Mouse (Mus musculus) neural tube, embryonic 14.5 days (tissue): ENCODE data around the gene Rfc1. TPM values are rescaled to one million over a fixed set of nuclear protein-coding genes. Genes with fewer than 3 reads are reported as not detected.
A peak's percentile ranks its signal among the peaks of the same experiment; 100 is the strongest.

Source experiments
- ATAC-seq: fragments of 200-750 bp; cut with Nextera tagmentation; 2 replicates; pipeline ENCODE4 v1.8.0; 2017; ENCODE audit warnings: low read depth, mild to moderate bottlenecking, moderate TSS enrichment, moderate library complexity
- H3K27ac ChIP-seq: fragments of 300-500 bp; sonication (generic); 2 replicates; pipeline ENCODE4 v1.5.1; 2014; ENCODE audit warnings: low read depth, mild to moderate bottlenecking, control low read depth, low read length, moderate library complexity, mixed read lengths
- H3K27me3 ChIP-seq: fragments of 300-500 bp; sonication (generic); 2 replicates; pipeline ENCODE4 v1.6.1; 2014; ENCODE audit warnings: low read length; ENCODE audit not compliant: control insufficient read depth, insufficient read depth
- H3K36me3 ChIP-seq: fragments of 300-500 bp; sonication (generic); 2 replicates; pipeline ENCODE4 v1.6.1; 2014; ENCODE audit warnings: low read length, mixed read lengths; ENCODE audit not compliant: control insufficient read depth, insufficient read depth
- H3K4me1 ChIP-seq: fragments of 300-500 bp; sonication (generic); 2 replicates; pipeline ENCODE4 v1.6.1; 2014; ENCODE audit warnings: low read length; ENCODE audit not compliant: control insufficient read depth, insufficient read depth
- H3K4me2 ChIP-seq: fragments of 300-500 bp; sonication (generic); 2 replicates; pipeline ENCODE4 v1.6.1; 2014; ENCODE audit warnings: mild to moderate bottlenecking, low read depth, low read length, control low read depth
- H3K4me3 ChIP-seq: fragments of 300-500 bp; sonication (generic); 2 replicates; pipeline ENCODE4 v1.5.1; 2014; ENCODE audit warnings: low read depth, low read length, control low read depth, mixed read lengths
- H3K9ac ChIP-seq: fragments of 300-500 bp; sonication (generic); replicated peaks from 2 replicates; pipeline ENCODE4 v1.6.1; 2014; ENCODE audit warnings: low read depth, mild to moderate bottlenecking, control low read depth, low read length, mixed read lengths
- H3K9me3 ChIP-seq: fragments of 300-500 bp; sonication (generic); 2 replicates; pipeline ENCODE4 v1.6.1; 2016; ENCODE audit warnings: low read length; ENCODE audit not compliant: control insufficient read depth
- WGBS: fragments of 180-500 bp; shearing (Covaris S2); extraction: QIAGEN DNeasy Blood & Tissue Kit; methylation state at CpG from one replicate; pipeline ENCODE4 v1.1.7; 2014; 5-methylcytosine and 5-hydroxymethylcytosine counted together
- polyA plus RNA-seq: library from polyadenylated mRNA; unstranded; fragments of >200 nt; fragmentation: Nextera tagmentation; extraction: Ambion mirVana; gene quantifications from 2 replicates; pipeline ENCODE4 v1.2.1, GENCODE M21; 2014

Gene Rfc1
- polyA plus RNA-seq, 1 experiment from 2014 or later: 26.5 TPM

GRCm38 (mm10) chr5:65250185-65250855 lies 85.2 kb downstream of the Rfc1 start:
- Histone ChIP-seq H3K9ac (no peak overlapping the region), H3K27ac (no peak overlapping the region), H3K4me1 (no peaks in the 10 kb centered on the region), H3K4me2 (no peak overlapping the region), H3K4me3 (no peak overlapping the region), H3K27me3 (no peaks in the 10 kb centered on the region), H3K36me3 (peaks cover 11% of the 10 kb centered on the region; the same call in 1 of the 2 replicates), H3K9me3 (no peaks in the 10 kb centered on the region)
- WGBS: 67% methylated on average over 7 of the region's 7 CpGs
- no peak for ATAC-seq

GRCm38 (mm10) chr5:65247296-65247695 lies 88.2 kb downstream of the Rfc1 start:
- Histone ChIP-seq H3K36me3 (peaks cover 20% of the 10 kb centered on the region; the same call in 1 of the 2 replicates), H3K27me3 (no peaks in the 10 kb centered on the region), H3K4me3 (no peak overlapping the region), H3K9me3 (no peaks in the 10 kb centered on the region), H3K27ac (no peak overlapping the region), H3K4me2 (no peak overlapping the region), H3K9ac (no peak overlapping the region), H3K4me1 (no peaks in the 10 kb centered on the region)
- ATAC-seq: no peak
- 92% methylated on average over 3 of the region's 3 CpGs for WGBS

GRCm38 (mm10) chr5:65242740-65243139 lies 92.7 kb downstream of the Rfc1 start:
- WGBS: 54% methylated on average over 5 of the region's 5 CpGs
- no peak overlapping the region for H3K4me3 ChIP-seq
- no peak; the same call in 1 of the 2 replicates for ATAC-seq

GRCm38 (mm10) chr5:65231289-65232003 lies 104.0 kb downstream of the Rfc1 start:
- H3K27ac ChIP-seq: no peak overlapping the region
- no peak overlapping the region for H3K4me2 ChIP-seq
- no peaks in the 10 kb centered on the region for H3K9me3 ChIP-seq
- H3K9ac ChIP-seq: no peak overlapping the region
- H3K27me3 ChIP-seq: no peaks in the 10 kb centered on the region
- H3K4me1 ChIP-seq: no peaks in the 10 kb centered on the region
- H3K36me3 ChIP-seq: peaks cover 14% of the 10 kb centered on the region; the same call in 1 of the 2 replicates
- no peak overlapping the region for H3K4me3 ChIP-seq
- peak; percentile 31; the same call in 1 of the 2 replicates for ATAC-seq
- 70% methylated on average over 12 of the region's 12 CpGs for WGBS

More at GRCm38 (mm10) chr5:65242740-65243139, 92.7 kb downstream of the Rfc1 start:
- H3K36me3 ChIP-seq: peaks cover 18% of the 10 kb centered on the region; the same call in 1 of the 2 replicates
- no peak overlapping the region for H3K27ac ChIP-seq
- H3K9ac ChIP-seq: no peak overlapping the region
- no peaks in the 10 kb centered on the region for H3K9me3 ChIP-seq
- H3K4me1 ChIP-seq: no peaks in the 10 kb centered on the region
- H3K4me2 ChIP-seq: no peak overlapping the region
- no peaks in the 10 kb centered on the region for H3K27me3 ChIP-seq

- Histone ChIP-seq H3K4me3 (no peak overlapping the region), H3K36me3 (peaks cover 13% of the 10 kb centered on the region), H3K4me2 (no peak overlapping the region), H3K27ac (no peak overlapping the region), H3K27me3 (no peaks in the 10 kb centered on the region), H3K9ac (no peak overlapping the region), H3K9me3 (no peaks in the 10 kb centered on the region), H3K4me1 (no peaks in the 10 kb centered on the region)
- WGBS: 86% methylated on average over 5 of the region's 5 CpGs
- no peak for ATAC-seq
These were observed 111.4 kb downstream of the Rfc1 start for GRCm38 (mm10) chr5:65224056-65224455.

GRCm38 (mm10) chr5:65221037-65221436 lies 114.4 kb downstream of the Rfc1 start:
- H3K4me2 ChIP-seq: no peak overlapping the region
- H3K9ac ChIP-seq: no peak overlapping the region
- H3K27me3 ChIP-seq: no peaks in the 10 kb centered on the region
- WGBS: 90% methylated on average over 7 of the region's 7 CpGs
- peaks cover 7% of the 10 kb centered on the region for H3K36me3 ChIP-seq
- no peaks in the 10 kb centered on the region for H3K9me3 ChIP-seq
- H3K27ac ChIP-seq: no peak overlapping the region
- no peak for ATAC-seq
- H3K4me1 ChIP-seq: no peaks in the 10 kb centered on the region
- H3K4me3 ChIP-seq: no peak overlapping the region

GRCm38 (mm10) chr5:65217305-65218269 lies 117.9 kb downstream of the Rfc1 start:
- Histone ChIP-seq H3K27me3 (no peaks in the 10 kb centered on the region), H3K36me3 (no peaks in the 10 kb centered on the region; the same call in 1 of the 2 replicates), H3K9ac (no peak overlapping the region), H3K9me3 (no peaks in the 10 kb centered on the region), H3K4me1 (no peaks in the 10 kb centered on the region), H3K4me3 (no peak overlapping the region), H3K27ac (no peak overlapping the region), H3K4me2 (no peak overlapping the region)
- WGBS: 90% methylated on average over 11 of the region's 11 CpGs
- ATAC-seq: no peak

GRCm38 (mm10) chr5:65213321-65213720 lies 122.1 kb downstream of the Rfc1 start:
- H3K9ac ChIP-seq: no peak overlapping the region
- 22% methylated on average over 7 of the region's 7 CpGs for WGBS
- H3K27me3 ChIP-seq: no peaks in the 10 kb centered on the region
- H3K36me3 ChIP-seq: no peaks in the 10 kb centered on the region
- no peak for ATAC-seq
- no peak overlapping the region for H3K4me3 ChIP-seq
- H3K9me3 ChIP-seq: no peaks in the 10 kb centered on the region
- H3K27ac ChIP-seq: no peak overlapping the region
- H3K4me2 ChIP-seq: no peak overlapping the region
- no peaks in the 10 kb centered on the region for H3K4me1 ChIP-seq
